ENCODE assay signal across 20 mouse cellular contexts in the genomic region with DNA sequence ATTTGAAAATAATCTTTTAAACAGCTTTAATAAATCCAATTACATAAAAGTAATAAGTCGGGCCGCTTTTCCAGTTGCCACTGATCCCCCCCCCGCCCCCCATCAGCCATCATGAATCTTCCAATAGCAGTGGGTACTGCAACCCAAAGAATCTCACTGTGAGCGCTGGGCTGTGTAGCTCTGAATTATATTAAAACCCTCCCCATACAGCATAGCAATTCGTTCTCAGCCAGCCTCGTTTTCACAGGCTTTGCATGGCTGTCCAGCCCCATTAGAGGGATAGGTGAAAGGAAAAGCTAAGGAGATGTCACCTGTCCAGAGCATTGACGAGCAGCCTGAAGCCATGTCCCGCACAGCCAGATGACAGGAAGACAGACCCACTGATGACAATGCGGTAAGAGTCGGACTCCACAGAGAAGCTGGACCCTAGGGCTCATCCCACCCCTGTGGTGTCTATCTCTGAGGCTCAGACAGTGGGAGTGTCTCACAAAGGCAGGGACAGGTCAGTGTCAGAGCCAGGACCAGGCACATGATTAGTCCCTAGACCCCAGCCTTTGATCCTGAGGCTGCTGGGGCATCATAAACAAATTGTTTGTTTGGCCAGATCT. TPM values are rescaled to one million over a fixed set of nuclear protein-coding genes. Genes with fewer than 3 reads are reported as not detected.
DNase-seq lines count a peak whose midpoint lies in the region; ATAC-seq lines count a peak whose summit lies in the region.
"Had no signal": no experiment of that assay in that cellular context is flagged by ENCODE, and none has a peak within 500 bp of the region (broad histone marks: within the 10 kb centered on the region; RNA-seq: fewer than 3 reads in every experiment).

No protein-coding gene starts in this region.

- no peaks in the 10 kb centered on the region for H3K27me3 ChIP-seq in hindbrain, embryonic 14.5 days (ENCODE audit: control insufficient read depth, insufficient read depth, low read length)
- no peaks in the 10 kb centered on the region for H3K27me3 ChIP-seq in hindbrain, embryonic 11.5 days (ENCODE audit: control insufficient read depth, insufficient read depth, low read length)
- no peaks in the 10 kb centered on the region for H3K27me3 ChIP-seq in midbrain, embryonic 12.5 days
- H3K27me3 ChIP-seq in midbrain, embryonic 10.5 days (ENCODE audit: low read depth, poor library complexity, severe bottlenecking): no peaks in the 10 kb centered on the region
- H3K27me3 ChIP-seq in midbrain, embryonic 14.5 days (ENCODE audit: control insufficient read depth, insufficient read depth, low read length): no peaks in the 10 kb centered on the region
- H3K27me3 ChIP-seq: embryonic facial prominence, embryonic 13.5 days; forebrain, embryonic 12.5 days; heart, embryonic 12.5 days; hindbrain, embryonic 13.5 days; Patski had no signal

- H3K4me1 ChIP-seq in hindbrain, embryonic 14.5 days (replicated peaks; ENCODE audit: control insufficient read depth, insufficient read depth, low read length): no peaks in the 10 kb centered on the region
- H3K4me1 ChIP-seq in hindbrain, embryonic 11.5 days (replicated peaks; ENCODE audit: control insufficient read depth, insufficient read depth, low read length): no peaks in the 10 kb centered on the region
- peaks cover 5% of the 10 kb centered on the region; the same call in 1 of the 2 replicates for H3K4me1 ChIP-seq in midbrain, embryonic 12.5 days
- peaks cover 13% of the 10 kb centered on the region for H3K4me1 ChIP-seq in midbrain, embryonic 10.5 days
- H3K4me1 ChIP-seq in midbrain, embryonic 14.5 days (ENCODE audit: control insufficient read depth, insufficient read depth, low read length): no peaks in the 10 kb centered on the region
- H3K4me1 ChIP-seq: embryonic facial prominence, embryonic 13.5 days; heart, embryonic 12.5 days had no signal

- DNase-seq in hindbrain, embryonic 14.5 days (ENCODE audit: low spot score): no peak
- DNase-seq in hindbrain, embryonic 11.5 days (ENCODE audit: low spot score): no peak
- DNase-seq in midbrain, embryonic 10.5 days (ENCODE audit: low spot score): no peak
- peak; percentile 19 for DNase-seq in midbrain, embryonic 14.5 days
- DNase-seq: adrenal gland, postnatal 14 days; cerebellum, adult 18-20 months; cerebellum, adult 9-11 months; cerebellum, postnatal 36 days; gastrocnemius, postnatal 10 days; heart, adult 18-20 months; heart, postnatal 4 days had no signal

- no peaks in the 10 kb centered on the region for H3K36me3 ChIP-seq in hindbrain, embryonic 14.5 days (replicated peaks; ENCODE audit: control insufficient read depth, insufficient read depth)
- H3K36me3 ChIP-seq in hindbrain, embryonic 11.5 days (ENCODE audit: control insufficient read depth, insufficient read depth, low read length): no peaks in the 10 kb centered on the region
- H3K36me3 ChIP-seq in midbrain, embryonic 12.5 days: no peaks in the 10 kb centered on the region
- no peaks in the 10 kb centered on the region for H3K36me3 ChIP-seq in midbrain, embryonic 10.5 days
- H3K36me3 ChIP-seq in midbrain, embryonic 14.5 days (ENCODE audit: control insufficient read depth, insufficient read depth, low read length): no peaks in the 10 kb centered on the region
- H3K36me3 ChIP-seq: embryonic facial prominence, embryonic 13.5 days; forebrain, embryonic 12.5 days; heart, embryonic 12.5 days; hindbrain, embryonic 13.5 days had no signal

- 74% methylated on average over 10 of the region's 10 CpGs for WGBS in hindbrain, embryonic 14.5 days
- WGBS in hindbrain, embryonic 11.5 days: 87% methylated on average over 10 of the region's 10 CpGs
- WGBS in midbrain, embryonic 12.5 days: 69% methylated on average over 10 of the region's 10 CpGs
- WGBS in midbrain, embryonic 10.5 days: 87% methylated on average over 10 of the region's 10 CpGs
- whole genome bisulfite sequencing in midbrain, embryonic 14.5 days: 45% methylated on average over 10 of the region's 10 CpGs

- ATAC-seq in hindbrain, embryonic 14.5 days (ENCODE audit: low FRiP score): 0 out of 2 replicates have a peak, but pooled peaks have one; percentile 51
- ATAC-seq in hindbrain, embryonic 11.5 days (ENCODE audit: low FRiP score): no peak
- ATAC-seq in midbrain, embryonic 12.5 days (ENCODE audit: low FRiP score, low read depth): peak; percentile 66; the same call in 1 of the 2 replicates
- ATAC-seq in midbrain, embryonic 14.5 days (ENCODE audit: low FRiP score, low TSS enrichment): no peak
- no peak for ATAC-seq in megakaryocyte-erythroid progenitor cell, adult 5-6 weeks (replicated peaks; ENCODE audit: low FRiP score, low TSS enrichment, poor library complexity, severe bottlenecking)
- ATAC-seq: activated CD4-positive, CD25-positive, alpha-beta regulatory T cell, adult 4 months; forebrain, embryonic 16.5 days; Patski had no signal

- H3K27ac ChIP-seq in hindbrain, embryonic 14.5 days: no peak overlapping the region
- no peak overlapping the region for H3K27ac ChIP-seq in hindbrain, embryonic 11.5 days (ENCODE audit: low read depth, low read length)
- no peak overlapping the region for H3K27ac ChIP-seq in midbrain, embryonic 12.5 days (replicated peaks)
- no peak overlapping the region for H3K27ac ChIP-seq in midbrain, embryonic 10.5 days (replicated peaks)
- no peak overlapping the region for H3K27ac ChIP-seq in midbrain, embryonic 14.5 days (replicated peaks; ENCODE audit: low read depth, low read length)
- H3K27ac ChIP-seq: embryonic facial prominence, embryonic 13.5 days; forebrain, embryonic 12.5 days; hindbrain, embryonic 13.5 days had no signal

- H3K4me2 ChIP-seq in hindbrain, embryonic 14.5 days (replicated peaks): no peak overlapping the region
- no peak overlapping the region for H3K4me2 ChIP-seq in hindbrain, embryonic 11.5 days (replicated peaks; ENCODE audit: low read depth, low read length)
- H3K4me2 ChIP-seq in midbrain, embryonic 12.5 days (replicated peaks): no peak overlapping the region
- H3K4me2 ChIP-seq in midbrain, embryonic 14.5 days (ENCODE audit: low read length): no peak overlapping the region
- H3K4me2 ChIP-seq: embryonic facial prominence, embryonic 13.5 days; forebrain, embryonic 12.5 days; heart, embryonic 12.5 days; hindbrain, embryonic 13.5 days had no signal

- H3K9ac ChIP-seq in hindbrain, embryonic 14.5 days: no peak overlapping the region
- no peak overlapping the region for H3K9ac ChIP-seq in hindbrain, embryonic 11.5 days (ENCODE audit: low read depth, low read length)
- H3K9ac ChIP-seq in midbrain, embryonic 12.5 days (replicated peaks): no peak overlapping the region
- no peak overlapping the region for H3K9ac ChIP-seq in midbrain, embryonic 14.5 days (replicated peaks; ENCODE audit: low read length)
- H3K9ac ChIP-seq: embryonic facial prominence, embryonic 13.5 days; forebrain, embryonic 12.5 days; heart, embryonic 12.5 days; hindbrain, embryonic 13.5 days had no signal

- no peaks in the 10 kb centered on the region for H3K9me3 ChIP-seq in hindbrain, embryonic 14.5 days (ENCODE audit: control insufficient read depth, low read length)
- H3K9me3 ChIP-seq in hindbrain, embryonic 11.5 days (ENCODE audit: control insufficient read depth, low read length): no peaks in the 10 kb centered on the region
- no peaks in the 10 kb centered on the region for H3K9me3 ChIP-seq in midbrain, embryonic 12.5 days
- H3K9me3 ChIP-seq in midbrain, embryonic 10.5 days (replicated peaks): peaks cover 5% of the 10 kb centered on the region
- no peaks in the 10 kb centered on the region for H3K9me3 ChIP-seq in midbrain, embryonic 14.5 days (ENCODE audit: control insufficient read depth, low read length)
- H3K9me3 ChIP-seq: embryonic facial prominence, embryonic 13.5 days; forebrain, embryonic 12.5 days; heart, embryonic 12.5 days; hindbrain, embryonic 13.5 days had no signal

- no peak overlapping the region for H3K4me3 ChIP-seq in hindbrain, embryonic 14.5 days (replicated peaks; ENCODE audit: low read length)
- no peak overlapping the region for H3K4me3 ChIP-seq in hindbrain, embryonic 11.5 days (ENCODE audit: low read depth, low read length)
- H3K4me3 ChIP-seq in midbrain, embryonic 12.5 days: no peak overlapping the region
- no peak overlapping the region for H3K4me3 ChIP-seq in midbrain, embryonic 10.5 days
- H3K4me3 ChIP-seq in midbrain, embryonic 14.5 days (replicated peaks; ENCODE audit: low read depth, low read length): no peak overlapping the region
- H3K4me3 ChIP-seq: embryonic facial prominence, embryonic 13.5 days; forebrain, embryonic 12.5 days; heart, embryonic 12.5 days; hindbrain, embryonic 13.5 days had no signal

RNA-seq across cellular contexts. Expression of gene Emp1, which starts 49.5 kb away (rescaled TPM):
- 4.9 and 5.3 TPM in 2 replicates for polyA plus RNA-seq in hindbrain, embryonic 14.5 days (2014; fragmentation: Nextera tagmentation; extraction: Ambion mirVana)
- 6.9 and 8.8 TPM in 2 replicates for polyA plus RNA-seq in hindbrain, embryonic 11.5 days (2014; fragmentation: Nextera tagmentation; extraction: Ambion mirVana)
- 11.6 and 16.8 TPM in 2 replicates for polyA plus RNA-seq in midbrain, embryonic 12.5 days (2016; fragmentation: Nextera tagmentation; extraction: Ambion mirVana)
- 8.5 and 11.3 TPM in 2 replicates for polyA plus RNA-seq in midbrain, embryonic 10.5 days (2016; fragmentation: Nextera tagmentation; extraction: Ambion mirVana)
- polyA plus RNA-seq in midbrain, embryonic 14.5 days (2014; fragmentation: Nextera tagmentation; extraction: Ambion mirVana): 1.4 and 3.6 TPM in 2 replicates
- total RNA-seq in megakaryocyte-erythroid progenitor cell, adult 5-6 weeks (2014; fragmentation: Nextera tagmentation): 1.1 and 2.0 TPM in 2 replicates
- 0.66 TPM in 1 of 2 replicates, not detected in the other for total RNA-seq in megakaryocyte-erythroid progenitor cell, adult 5-6 weeks (2017)

Comparison
In these comparisons a context has a peak if more than half of its experiments do, and no peak if none do; other contexts are left out.
1. ATAC-seq: peak in hindbrain, embryonic 14.5 days (single experiment) and midbrain, embryonic 12.5 days (single experiment); none in hindbrain, embryonic 11.5 days (single experiment), midbrain, embryonic 14.5 days (single experiment) and megakaryocyte-erythroid progenitor cell, adult 5-6 weeks (single experiment).